Mouse (Mus musculus): ENCODE data around the gene BC017158.

The BC017158 gene

DNA sequence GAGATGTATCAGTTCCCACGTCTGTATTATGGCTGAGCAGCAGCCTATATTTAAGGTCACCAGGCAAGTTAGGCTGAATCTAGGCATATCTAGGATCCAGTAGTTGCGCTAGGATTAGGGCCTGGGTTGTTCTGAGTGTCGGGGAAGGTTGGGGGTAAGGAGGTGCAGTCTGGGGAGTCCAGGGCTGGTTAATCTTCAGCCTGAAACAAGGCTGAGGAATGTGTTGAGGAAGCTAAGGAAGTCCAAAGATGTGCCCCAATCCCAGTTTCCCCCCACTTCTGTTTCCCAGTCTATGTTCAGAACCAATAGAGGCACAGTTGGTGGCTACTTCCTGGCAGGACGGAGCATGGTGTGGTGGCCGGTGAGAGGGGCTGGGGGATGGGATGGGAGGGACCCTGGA lies 31.9 kb downstream of the BC017158 start:
- no peak for DNase-seq (ENCODE audit: inconsistent age in 2 of 2, low spot score in 1 of 2)

GRCm38 (mm10) chr7:128265411-128265810 lies 32.6 kb downstream of the BC017158 start, which contains the start of gene Slc5a2:
TSS of gene Slc5a2 (plus strand) at chr7:128265657.
- DNase-seq (ENCODE audit: inconsistent age in 2 of 2, low spot score in 1 of 2) = no peak

GRCm38 (mm10) chr7:128256783-128257334 lies 41.1 kb downstream of the BC017158 start:
- peak; percentile 61 to 72 for DNase-seq (ENCODE audit: inconsistent age in 2 of 2, low spot score in 1 of 2)

GRCm38 (mm10) chr7:128255757-128256156 lies 42.2 kb downstream of the BC017158 start:
- no peak for DNase-seq (ENCODE audit: inconsistent age in 2 of 2, low spot score in 1 of 2)

DNA sequence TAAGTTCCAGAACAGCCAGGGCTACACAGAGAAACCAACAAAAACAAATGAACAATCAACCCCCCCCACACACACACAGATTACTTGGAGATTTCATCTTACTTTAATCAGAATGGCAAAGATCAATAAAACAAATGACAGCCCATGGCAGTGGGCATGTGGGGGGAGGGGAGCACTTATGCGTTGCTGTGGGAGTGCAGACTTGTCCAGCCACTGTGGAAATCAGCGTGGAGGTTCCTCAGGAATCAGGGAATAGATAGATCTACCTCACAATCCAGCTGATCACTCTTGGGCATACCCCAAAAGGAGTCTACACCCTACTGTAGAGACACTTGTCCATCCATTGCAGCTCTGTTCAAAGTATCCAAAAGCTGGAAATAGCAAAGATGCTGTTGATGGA lies 43.0 kb downstream of the BC017158 start:
- no peak for DNase-seq (ENCODE audit: inconsistent age in 2 of 2, low spot score in 1 of 2)

DNA sequence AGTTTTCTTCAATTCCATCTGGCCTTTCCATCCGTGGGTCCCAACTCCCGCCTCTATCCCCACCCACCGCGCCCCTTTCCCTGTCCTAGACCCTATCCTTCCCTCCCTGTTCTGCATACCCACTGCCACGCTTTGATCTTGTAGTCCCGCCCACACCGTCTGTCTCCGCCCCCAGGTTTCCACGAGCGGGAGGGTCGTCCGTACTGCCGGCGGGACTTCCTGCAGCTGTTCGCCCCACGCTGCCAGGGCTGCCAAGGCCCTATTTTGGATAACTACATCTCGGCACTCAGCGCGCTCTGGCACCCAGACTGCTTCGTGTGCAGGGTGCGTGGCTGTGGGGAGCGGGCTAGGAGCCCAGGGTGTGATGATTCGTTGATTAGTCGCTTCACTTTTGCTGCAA lies 45.4 kb downstream of the BC017158 start:
- no peak for DNase-seq (ENCODE audit: inconsistent age in 2 of 2, low spot score in 1 of 2)

DNA sequence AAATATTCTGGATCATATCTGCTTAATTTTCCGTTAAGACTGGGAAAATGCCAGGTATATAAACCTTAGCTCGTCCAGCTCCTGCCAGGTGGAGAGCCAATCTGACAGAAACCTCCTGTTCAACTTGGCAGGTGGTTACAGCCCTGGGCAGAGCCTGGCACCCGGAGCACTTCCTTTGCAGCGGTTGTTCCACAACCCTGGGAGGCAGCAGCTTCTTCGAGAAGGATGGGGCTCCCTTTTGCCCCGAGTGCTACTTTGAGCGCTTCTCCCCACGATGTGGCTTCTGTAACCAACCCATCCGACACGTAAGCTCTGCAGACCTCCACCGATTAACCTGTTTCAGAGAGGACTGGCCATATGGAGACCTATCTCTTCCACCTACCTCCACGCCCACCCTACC lies 46.0 kb downstream of the BC017158 start:
- no peak for DNase-seq (ENCODE audit: inconsistent age in 2 of 2, low spot score in 1 of 2)

- DNase-seq (ENCODE audit: inconsistent age in 2 of 2, low spot score in 1 of 2) = no peak
Measured at GRCm38 (mm10) chr7:128249998-128250397, 48.0 kb downstream of the BC017158 start.

GRCm38 (mm10) chr7:128248081-128249042 lies 49.6 kb downstream of the BC017158 start:
- no peak for DNase-seq (ENCODE audit: inconsistent age in 2 of 2, low spot score in 1 of 2)

DNA sequence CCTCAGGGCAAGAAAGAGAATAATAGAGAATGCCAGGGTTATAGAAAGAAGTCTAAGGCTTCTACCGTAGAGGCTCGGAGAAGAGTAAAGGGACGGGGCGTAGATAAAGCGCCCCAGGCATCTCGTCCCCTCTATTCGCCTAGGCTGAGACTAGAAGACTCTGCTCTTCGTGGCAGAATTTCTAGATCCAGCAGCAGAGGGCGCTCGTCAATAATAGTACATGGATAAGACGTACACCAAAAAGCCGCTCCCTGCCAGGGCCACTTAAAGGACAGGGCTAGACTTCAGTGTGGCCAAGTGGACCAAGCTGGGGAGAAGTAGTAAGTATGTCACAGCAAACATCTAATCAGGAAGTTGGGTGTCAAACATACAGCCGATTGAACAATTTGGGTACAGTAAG lies 50.5 kb downstream of the BC017158 start:
- DNase-seq (ENCODE audit: inconsistent age in 2 of 2, low spot score in 1 of 2) = peak; percentile 86 to 94

- DNase-seq (ENCODE audit: inconsistent age in 2 of 2, low spot score in 1 of 2) = peak; percentile 55 to 83
Measured at GRCm38 (mm10) chr7:128246496-128247391, 51.2 kb downstream of the BC017158 start, which contains the start of gene Tgfb1i1. TSS of gene Tgfb1i1 (plus strand) at chr7:128246812.

GRCm38 (mm10) chr7:128245547-128245946 lies 52.4 kb downstream of the BC017158 start:
- DNase-seq (ENCODE audit: inconsistent age in 2 of 2, low spot score in 1 of 2) = no peak

DNA sequence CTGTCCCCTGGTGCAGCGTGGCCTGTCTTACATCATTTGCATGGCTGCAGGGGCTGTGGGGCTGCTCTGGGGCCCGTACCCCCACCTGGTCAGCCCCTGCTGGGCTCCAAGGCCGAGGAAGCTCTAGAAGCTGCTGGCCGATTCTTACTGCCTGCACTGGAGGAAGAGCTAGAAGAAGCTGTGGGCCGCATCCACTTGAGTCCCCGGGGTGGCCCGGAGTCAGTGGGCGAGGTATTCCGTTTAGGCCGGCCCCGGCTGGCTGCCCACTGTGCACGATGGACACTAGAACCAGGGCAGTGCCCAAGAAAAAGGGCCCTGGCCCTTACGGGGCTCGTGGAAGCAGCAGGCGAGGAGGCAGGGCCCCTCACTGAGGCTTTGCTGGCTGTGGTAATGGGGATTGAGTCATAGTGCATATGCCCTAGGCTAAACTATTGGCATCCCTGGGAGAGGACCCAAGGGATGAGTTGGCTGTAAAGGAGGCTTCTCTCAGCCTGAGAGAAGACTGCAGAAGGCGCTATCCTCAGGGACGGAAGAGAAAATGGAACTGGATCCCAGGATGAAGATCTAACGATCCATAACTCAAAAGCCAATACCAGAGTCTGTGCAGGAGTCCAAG lies 53.5 kb downstream of the BC017158 start:
- no peak for DNase-seq (ENCODE audit: inconsistent age in 2 of 2, low spot score in 1 of 2)

DNA sequence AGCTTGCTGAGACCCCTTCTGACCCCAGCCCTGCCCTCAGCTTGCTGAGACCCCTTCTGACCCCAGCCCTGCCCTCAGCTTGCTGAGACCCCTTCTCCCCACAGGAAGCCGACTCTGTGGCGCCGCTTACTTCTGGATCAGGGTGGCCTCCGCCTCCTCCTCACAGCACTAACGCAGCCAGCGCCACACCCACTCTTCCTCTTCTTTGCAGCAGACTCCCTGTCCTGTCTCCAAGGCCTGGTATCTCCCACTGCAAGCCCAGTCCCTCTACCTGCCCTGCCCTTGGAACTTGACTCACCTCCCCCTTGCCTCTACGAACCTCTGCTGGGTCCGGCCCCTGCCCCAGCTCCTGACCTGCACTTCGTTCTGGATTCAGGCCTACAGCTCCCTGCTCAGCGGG lies 54.0 kb downstream of the BC017158 start:
- DNase-seq (ENCODE audit: inconsistent age in 2 of 2, low spot score in 1 of 2) = peak in 1 of 2 experiments; percentile 26

- DNase-seq (ENCODE audit: inconsistent age in 2 of 2, low spot score in 1 of 2) = no peak
Measured at GRCm38 (mm10) chr7:128242331-128242730, 55.6 kb downstream of the BC017158 start.

DNA sequence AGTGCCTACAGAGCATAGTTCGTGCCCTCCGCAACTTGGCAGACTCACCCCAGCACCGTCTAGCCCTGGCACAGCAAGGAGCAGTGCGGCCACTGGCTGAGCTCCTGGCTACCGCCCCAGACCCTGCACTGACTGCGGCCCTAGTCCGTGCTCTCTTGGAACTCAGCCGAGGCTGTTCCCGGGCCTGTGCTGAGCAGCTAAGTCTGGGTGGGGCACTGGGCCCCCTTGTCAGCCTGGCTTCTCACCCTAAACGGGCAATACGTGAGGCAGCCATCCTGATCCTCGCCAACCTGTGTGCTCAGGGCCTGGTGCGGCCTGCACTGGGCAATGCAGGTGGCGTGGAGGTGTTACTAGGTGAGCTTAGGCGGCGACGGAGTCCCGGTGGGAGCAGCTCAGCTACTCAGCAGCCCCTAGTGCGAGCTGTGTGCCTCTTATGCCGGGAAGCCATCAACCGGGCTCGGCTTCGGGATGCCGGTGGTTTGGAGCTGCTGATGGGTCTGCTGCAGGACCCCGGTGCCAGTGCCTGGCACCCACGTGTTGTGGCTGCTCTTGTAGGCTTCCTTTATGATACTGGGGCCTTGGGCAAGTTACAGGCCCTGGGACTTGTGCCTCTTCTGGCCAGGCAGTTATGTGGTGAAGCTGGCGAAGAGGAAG lies 57.7 kb downstream of the BC017158 start:
- peak; percentile 34 to 56 for DNase-seq (ENCODE audit: inconsistent age in 2 of 2, low spot score in 1 of 2)

DNA sequence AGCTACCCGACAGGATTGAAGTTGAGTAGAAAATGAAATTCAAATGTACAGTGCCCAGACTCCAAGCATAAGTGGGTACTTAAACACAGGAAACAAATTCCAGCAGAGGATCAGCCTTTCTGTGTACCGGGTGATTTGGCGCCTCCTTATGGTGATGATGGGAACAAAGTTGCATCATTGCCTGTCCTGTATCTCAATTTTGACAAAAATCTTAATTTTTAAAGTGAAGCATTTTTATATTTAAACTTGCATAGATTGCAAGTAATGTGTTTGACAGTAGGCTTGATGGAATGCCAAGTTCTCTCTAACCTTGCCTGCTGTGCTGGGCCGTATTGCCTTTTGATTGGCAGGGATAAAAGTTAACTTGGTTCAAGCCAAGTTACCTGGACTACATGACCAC lies 59.0 kb downstream of the BC017158 start:
- DNase-seq (ENCODE audit: inconsistent age in 2 of 2, low spot score in 1 of 2) = peak in 1 of 2 experiments; percentile 66

DNA sequence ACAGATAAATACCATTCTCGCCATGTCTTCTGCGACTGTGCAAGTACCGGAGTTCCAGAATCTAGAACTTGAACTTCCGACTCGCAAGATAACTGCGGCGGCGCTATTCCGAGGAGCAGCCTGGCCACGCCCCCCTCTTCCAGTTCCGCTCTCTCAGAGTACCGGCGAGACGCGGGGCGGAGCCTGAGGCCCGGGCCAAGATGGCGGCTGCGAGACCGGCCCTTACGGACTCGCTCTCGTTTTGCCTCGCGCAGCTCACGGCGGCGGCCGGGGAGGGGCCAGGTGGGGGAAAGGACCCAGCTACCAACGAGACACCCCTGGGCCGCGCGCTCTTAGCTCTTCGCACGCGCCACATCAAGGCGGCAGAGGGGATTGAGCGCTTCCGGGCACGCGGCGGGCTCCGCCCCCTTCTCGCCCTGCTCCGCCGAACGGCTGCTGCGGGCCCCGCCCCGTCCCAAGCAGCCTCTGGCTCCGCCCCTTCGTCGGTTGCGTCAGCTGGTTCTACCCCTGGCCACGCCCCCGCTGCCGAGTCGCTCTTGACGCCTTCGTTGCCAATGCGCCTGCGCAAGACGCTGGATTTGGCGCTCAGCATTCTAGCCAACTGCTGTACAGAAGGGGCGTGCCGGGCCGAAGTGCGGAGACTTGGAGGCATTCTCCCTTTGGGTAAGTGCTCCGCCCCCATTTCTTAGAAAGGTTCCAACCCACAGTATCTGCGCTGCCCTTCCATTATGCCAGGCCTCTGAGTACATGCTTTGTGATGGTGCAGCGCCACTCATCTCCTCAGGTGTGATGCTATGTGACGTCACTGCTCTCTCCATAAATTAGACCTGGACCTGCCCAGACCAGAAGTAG lies 59.8 kb downstream of the BC017158 start, which contains the start of gene 9130023H24Rik:
9130023H24Rik (minus strand) TSS at position 105 of the 852 bp plus-strand sequence.
- peak; percentile 100 for DNase-seq (ENCODE audit: inconsistent age in 2 of 2, low spot score in 1 of 2)

DNA sequence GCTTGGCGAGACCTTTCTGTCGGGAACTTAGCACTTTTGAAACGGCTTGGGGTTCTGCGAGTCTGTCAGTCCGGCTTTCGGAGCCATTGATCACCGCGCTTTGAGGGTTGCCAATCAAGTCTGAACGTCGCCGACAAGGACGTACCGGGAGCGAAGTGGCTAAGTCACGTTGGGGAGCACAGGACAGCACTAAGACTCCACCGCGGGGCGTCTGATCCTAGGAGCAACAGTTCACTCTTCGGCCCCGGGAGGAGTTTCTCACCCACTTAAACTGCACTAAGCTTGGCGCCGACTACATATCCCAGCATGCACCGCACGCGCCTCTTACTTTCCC lies 60.4 kb downstream of the BC017158 start:
- DNase-seq (ENCODE audit: inconsistent age in 2 of 2, low spot score in 1 of 2) = no peak

Data from adrenal gland, adult (tissue).